Mouse (Mus musculus) heart, adult 9 months (tissue): ENCODE results near the gene Atp1b1.

Source experiments
- DNase-seq, 2 experiments: peaks; one replicate each; pipeline ENCODE4 v3.0.0; 2022; ENCODE audit warnings: low spot score in 2 of 2

Atp1b1 gene

DNA sequence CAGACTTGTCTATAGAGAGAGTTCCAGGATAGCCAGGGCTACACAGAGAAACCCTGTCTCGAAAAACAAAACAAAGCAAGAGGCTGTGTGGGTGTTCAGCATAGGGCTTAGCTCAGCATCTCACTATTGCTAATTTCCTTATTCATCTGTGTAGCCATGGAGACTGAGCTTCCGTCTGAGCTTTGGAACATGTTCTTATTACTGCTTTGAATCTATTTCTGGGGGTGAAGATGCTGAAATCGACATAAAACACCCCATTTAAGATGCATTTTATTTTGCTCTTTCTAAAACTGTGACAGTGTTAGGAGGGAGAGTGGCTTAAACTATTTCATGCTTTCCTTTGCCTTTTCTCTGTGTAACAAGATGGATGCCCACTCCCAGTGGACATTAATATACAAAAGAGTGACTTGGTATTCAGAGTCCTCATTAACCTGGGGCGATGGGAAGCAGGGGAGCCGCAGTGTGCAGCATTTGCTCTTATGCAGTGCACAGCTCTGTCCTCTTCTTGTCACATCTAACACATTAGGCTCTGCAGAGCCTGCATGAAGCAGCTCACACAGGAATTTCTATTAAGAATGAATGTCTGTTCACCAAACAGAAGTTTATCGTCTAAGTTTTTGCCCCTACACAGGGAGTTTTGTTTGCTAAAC, 62.9 kb downstream of the Atp1b1 start:
- no peak for DNase-seq

DNA sequence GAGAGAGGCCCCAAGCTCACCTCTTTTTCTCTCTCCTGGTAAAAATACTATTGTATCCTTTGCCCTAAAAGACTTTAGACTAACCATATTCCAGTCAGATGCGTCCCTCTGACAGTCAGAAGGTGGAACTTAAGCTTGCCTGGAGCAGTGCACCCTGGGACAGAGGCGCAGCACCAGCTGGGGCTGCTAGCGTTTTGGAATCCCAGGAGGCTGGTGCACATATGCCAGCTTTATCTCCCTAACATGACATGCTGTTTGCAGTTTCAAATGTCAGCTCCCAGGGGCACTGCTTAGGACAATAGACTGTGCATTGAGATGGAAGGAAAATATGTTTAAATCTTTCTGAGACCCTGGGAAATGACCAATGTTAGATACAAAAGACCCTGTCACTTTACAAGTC, 66.0 kb downstream of the Atp1b1 start:
- DNase-seq: no peak

- no peak for DNase-seq
Observed at GRCm38 (mm10) chr1:164389743-164390142, 68.4 kb downstream of the Atp1b1 start.
